Mouse (Mus musculus) telencephalon, adult 2 months (tissue): ENCODE data around the gene Fam19a1.

ENCODE experiments used
- DNase-seq: peaks from one replicate; pipeline ENCODE4 v3.0.0-alpha.2; 2011; ENCODE audit warnings: low read depth, low spot score

Gene Fam19a1

GRCm38 (mm10) chr6:96435545-96435944, 322.6 kb downstream of the Fam19a1 start:
- DNase-seq, result no peak

GRCm38 (mm10) chr6:96437814-96438213, 324.9 kb downstream of the Fam19a1 start:
- DNase-seq, result no peak

GRCm38 (mm10) chr6:96439419-96439818, 326.5 kb downstream of the Fam19a1 start:
- no peak for DNase-seq

GRCm38 (mm10) chr6:96441971-96442370, 329.0 kb downstream of the Fam19a1 start:
- DNase-seq, result no peak

- no peak for DNase-seq
Observed at GRCm38 (mm10) chr6:96447466-96447865, 334.5 kb downstream of the Fam19a1 start.

- no peak for DNase-seq
Observed at GRCm38 (mm10) chr6:96456266-96456665, 343.3 kb downstream of the Fam19a1 start.

GRCm38 (mm10) chr6:96457590-96458259, 344.8 kb downstream of the Fam19a1 start:
- no peak for DNase-seq

- no peak for DNase-seq
Observed at GRCm38 (mm10) chr6:96459041-96459440, 346.1 kb downstream of the Fam19a1 start.

GRCm38 (mm10) chr6:96499464-96499863, 386.5 kb downstream of the Fam19a1 start:
- DNase-seq, result no peak

- DNase-seq, result no peak
Observed at GRCm38 (mm10) chr6:96541600-96541999, 428.6 kb downstream of the Fam19a1 start.

GRCm38 (mm10) chr6:96544832-96545231, 431.9 kb downstream of the Fam19a1 start:
- no peak for DNase-seq

- DNase-seq, result no peak
Observed at GRCm38 (mm10) chr6:96550431-96550830, 437.5 kb downstream of the Fam19a1 start.

- no peak for DNase-seq
Observed at GRCm38 (mm10) chr6:96578649-96579048, 465.7 kb downstream of the Fam19a1 start.

GRCm38 (mm10) chr6:96580726-96581125, 467.8 kb downstream of the Fam19a1 start:
- DNase-seq, result no peak

- no peak for DNase-seq
Observed at GRCm38 (mm10) chr6:96581187-96581586, 468.2 kb downstream of the Fam19a1 start.

- DNase-seq, result no peak
Observed at GRCm38 (mm10) chr6:96587427-96587826, 474.5 kb downstream of the Fam19a1 start.

GRCm38 (mm10) chr6:96593031-96593430, 480.1 kb downstream of the Fam19a1 start:
- no peak for DNase-seq

- DNase-seq, result no peak
Observed at GRCm38 (mm10) chr6:96595201-96595600, 482.2 kb downstream of the Fam19a1 start.

GRCm38 (mm10) chr6:96624196-96624595, 511.2 kb downstream of the Fam19a1 start:
- DNase-seq, result no peak

- DNase-seq, result no peak
Observed at GRCm38 (mm10) chr6:96631518-96631917, 518.6 kb downstream of the Fam19a1 start.

GRCm38 (mm10) chr6:96632243-96632642, 519.3 kb downstream of the Fam19a1 start:
- no peak for DNase-seq

GRCm38 (mm10) chr6:96635663-96636062, 522.7 kb downstream of the Fam19a1 start:
- DNase-seq, result no peak

GRCm38 (mm10) chr6:96648742-96649141, 535.8 kb downstream of the Fam19a1 start:
- DNase-seq, result no peak

- DNase-seq, result no peak
Observed at GRCm38 (mm10) chr6:96649267-96649666, 536.3 kb downstream of the Fam19a1 start.
